In genomic region chr7:133638306-133638705, GRCm38 (mm10) we compare ENCODE assay signal across 9 mouse cellular contexts. TPM values are rescaled to one million over a fixed set of nuclear protein-coding genes. Genes with fewer than 3 reads are reported as not detected.
DNase-seq lines count a peak whose midpoint lies in the region; ATAC-seq and TF ChIP-seq lines count a peak whose summit lies in the region.
"Had no signal": no experiment of that assay in that cellular context is flagged by ENCODE, and none has a peak within 500 bp of the region (broad histone marks: within the 10 kb centered on the region; RNA-seq: fewer than 3 reads in every experiment).

No protein-coding gene starts in this region.

- H3K4me1 ChIP-seq in heart, embryonic 11.5 days (ENCODE audit: control insufficient read depth, insufficient read depth, low read length) = peaks cover 5% of the 10 kb centered on the region; the same call in 1 of the 2 replicates
- no peaks in the 10 kb centered on the region for H3K4me1 ChIP-seq in ES-Bruce4 (ENCODE audit: control insufficient read depth, insufficient read depth, low read length)
- H3K4me1 ChIP-seq in hindbrain, embryonic 12.5 days = peaks cover 11% of the 10 kb centered on the region
- no peaks in the 10 kb centered on the region; the same call in 1 of the 2 replicates for H3K4me1 ChIP-seq in liver, embryonic 11.5 days (replicated peaks; ENCODE audit: control insufficient read depth, insufficient read depth, low read length)
- H3K4me1 ChIP-seq in neural tube, embryonic 15.5 days = peaks cover 12% of the 10 kb centered on the region

- H3K9ac ChIP-seq in heart, embryonic 11.5 days (ENCODE audit: low read depth, low read length) = peak overlapping the region; percentile 97
- peak overlapping the region; percentile 82 for H3K9ac ChIP-seq in ES-Bruce4 (ENCODE audit: low read depth, poor library complexity, severe bottlenecking)
- peak overlapping the region; percentile 92 for H3K9ac ChIP-seq in hindbrain, embryonic 12.5 days
- H3K9ac ChIP-seq in liver, embryonic 11.5 days (ENCODE audit: low read depth, low read length) = peak overlapping the region; percentile 92
- H3K9ac ChIP-seq in neural tube, embryonic 15.5 days (replicated peaks) = peak overlapping the region; percentile 96

- peaks cover 18% of the 10 kb centered on the region for H3K36me3 ChIP-seq in heart, embryonic 11.5 days (ENCODE audit: control insufficient read depth, insufficient read depth, low read length)
- peaks cover 33% of the 10 kb centered on the region for H3K36me3 ChIP-seq in ES-Bruce4 (ENCODE audit: control insufficient read depth, insufficient read depth, low read length, poor library complexity, severe bottlenecking)
- peaks cover 27% of the 10 kb centered on the region for H3K36me3 ChIP-seq in hindbrain, embryonic 12.5 days
- peaks cover 19% of the 10 kb centered on the region for H3K36me3 ChIP-seq in liver, embryonic 11.5 days (ENCODE audit: control insufficient read depth, insufficient read depth, low read length)
- H3K36me3 ChIP-seq in neural tube, embryonic 15.5 days = peaks cover 25% of the 10 kb centered on the region

- no peaks in the 10 kb centered on the region for H3K27me3 ChIP-seq in heart, embryonic 11.5 days (ENCODE audit: control insufficient read depth, insufficient read depth, low read length)
- no peaks in the 10 kb centered on the region for H3K27me3 ChIP-seq in ES-Bruce4 (ENCODE audit: control insufficient read depth, insufficient read depth, low read length, poor library complexity, severe bottlenecking)
- H3K27me3 ChIP-seq in hindbrain, embryonic 12.5 days = no peaks in the 10 kb centered on the region
- H3K27me3 ChIP-seq in liver, embryonic 11.5 days (replicated peaks; ENCODE audit: control insufficient read depth, insufficient read depth, low read length) = no peaks in the 10 kb centered on the region
- H3K27me3 ChIP-seq in neural tube, embryonic 15.5 days (replicated peaks) = no peaks in the 10 kb centered on the region

- H3K4me3 ChIP-seq in heart, embryonic 11.5 days (ENCODE audit: low read depth, low read length) = peak overlapping the region; percentile 96
- H3K4me3 ChIP-seq in ES-Bruce4 (ENCODE audit: low read depth, low read length) = peak overlapping the region; percentile 97
- H3K4me3 ChIP-seq in hindbrain, embryonic 12.5 days = peak overlapping the region; percentile 95
- peak overlapping the region; percentile 98 for H3K4me3 ChIP-seq in liver, embryonic 11.5 days (ENCODE audit: low read depth, low read length)
- peak overlapping the region; percentile 98 for H3K4me3 ChIP-seq in neural tube, embryonic 15.5 days (replicated peaks)

- no peak for DNase-seq in heart, adult 8-10 months (ENCODE audit: low spot score)
- peak; percentile 18 to 35 for DNase-seq in cerebellum, postnatal 10 days
- DNase-seq in liver, embryonic 11.5 days (ENCODE audit: low spot score) = no peak
- no peak for DNase-seq in gastrocnemius, postnatal 4 days (ENCODE audit: low spot score in 2 of 2)

- peak overlapping the region; percentile 78; the same call in 1 of the 2 replicates for H3K27ac ChIP-seq in heart, embryonic 11.5 days (ENCODE audit: low read depth, low read length)
- H3K27ac ChIP-seq in ES-Bruce4 (ENCODE audit: insufficient read depth, low read length) = no peak overlapping the region
- no peak overlapping the region; the same call in 1 of the 2 replicates for H3K27ac ChIP-seq in hindbrain, embryonic 12.5 days
- H3K27ac ChIP-seq in liver, embryonic 11.5 days (ENCODE audit: low read depth, low read length) = no peak overlapping the region
- peak overlapping the region; percentile 94; the same call in 1 of the 2 replicates for H3K27ac ChIP-seq in neural tube, embryonic 15.5 days (replicated peaks)

- 11% methylated on average over 13 of the region's 13 CpGs for WGBS in heart, embryonic 11.5 days (ENCODE audit: insufficient replicate concordance)
- WGBS in hindbrain, embryonic 12.5 days = 16% methylated on average over 13 of the region's 13 CpGs
- 5% methylated on average over 13 of the region's 13 CpGs for WGBS in liver, embryonic 11.5 days
- 14% methylated on average over 13 of the region's 13 CpGs for WGBS in neural tube, embryonic 15.5 days

- no peak for ATAC-seq in heart, embryonic 11.5 days (replicated peaks; ENCODE audit: insufficient number of reproducible peaks, low FRiP score, low TSS enrichment)
- no peak for ATAC-seq in hindbrain, embryonic 12.5 days (ENCODE audit: low FRiP score)
- ATAC-seq in liver, embryonic 11.5 days (replicated peaks; ENCODE audit: low FRiP score) = no peak
- ATAC-seq in neural tube, embryonic 15.5 days (ENCODE audit: low FRiP score) = no peak

- no peak for TF ChIP-seq CTCF in ES-Bruce4 (IDR thresholded peaks at IDR 0.05; ENCODE audit: low read depth, low read length)

- TF ChIP-seq POLR2A in ES-Bruce4 (IDR thresholded peaks at IDR 0.05; ENCODE audit: insufficient read depth, low read length) = no peak

- H3K9me3 ChIP-seq in heart, embryonic 11.5 days (replicated peaks; ENCODE audit: control insufficient read depth, low read length) = no peaks in the 10 kb centered on the region
- H3K9me3 ChIP-seq in ES-Bruce4 (replicated peaks; ENCODE audit: control insufficient read depth, insufficient read depth, low read length, poor library complexity, severe bottlenecking) = no peaks in the 10 kb centered on the region
- no peaks in the 10 kb centered on the region for H3K9me3 ChIP-seq in hindbrain, embryonic 12.5 days (replicated peaks)
- H3K9me3 ChIP-seq in liver, embryonic 11.5 days (ENCODE audit: control insufficient read depth, low read length) = no peaks in the 10 kb centered on the region
- H3K9me3 ChIP-seq in neural tube, embryonic 15.5 days (replicated peaks) = no peaks in the 10 kb centered on the region

- H3K4me2 ChIP-seq in heart, embryonic 11.5 days = peak overlapping the region; percentile 92
- peak overlapping the region; percentile 94 for H3K4me2 ChIP-seq in hindbrain, embryonic 12.5 days (replicated peaks)
- H3K4me2 ChIP-seq in liver, embryonic 11.5 days = peak overlapping the region; percentile 93
- H3K4me2 ChIP-seq in neural tube, embryonic 15.5 days = peak overlapping the region; percentile 78

- no peak for TF ChIP-seq EP300 in ES-Bruce4 (IDR thresholded peaks at IDR 0.05; ENCODE audit: insufficient read depth, low read depth, low read length)

RNA-seq across cellular contexts. Expression of gene Edrf1, which starts 1.0 kb away (rescaled TPM):
- 15.2 and 20.1 TPM in 2 replicates for polyA plus RNA-seq in heart, embryonic 11.5 days (2014; fragmentation: Nextera tagmentation; extraction: Ambion mirVana)
- 10 to 100 TPM in 3 of 4 experiments, 1 to 10 TPM in 1; 9.4 to 11.3 (median 10.7) TPM for total RNA-seq in heart, adult 8-10 months (2022)
- 26.1 and 28.9 TPM in 2 replicates for polyA plus RNA-seq in ES-Bruce4 (2011; ENCODE audit: insufficient read depth, insufficient read length, low read depth, missing spikeins)
- 34.4 and 34.6 TPM in 2 replicates for polyA plus RNA-seq in hindbrain, embryonic 12.5 days (2016; fragmentation: Nextera tagmentation; extraction: Ambion mirVana)
- 23.0 and 24.4 TPM in 2 replicates for polyA plus RNA-seq in liver, embryonic 11.5 days (2014; fragmentation: Nextera tagmentation; extraction: Ambion mirVana)
- polyA plus RNA-seq in neural tube, embryonic 15.5 days (2015; fragmentation: Nextera tagmentation; extraction: Ambion mirVana) = 14.5 and 17.8 TPM in 2 replicates
- total RNA-seq in gastrocnemius, postnatal 4 days (2021) = 10 to 100 TPM; 14.6 to 15.1 TPM

RNA-seq across cellular contexts. Expression of gene Tex36, which starts 36.3 kb away (rescaled TPM):
- polyA plus RNA-seq in heart, embryonic 11.5 days (2014; fragmentation: Nextera tagmentation; extraction: Ambion mirVana) = not detected in 2 replicates
- total RNA-seq in heart, adult 8-10 months (2022) = not detected
- not detected in 2 replicates for polyA plus RNA-seq in ES-Bruce4 (2011; ENCODE audit: insufficient read depth, insufficient read length, low read depth, missing spikeins)
- not detected in 2 replicates for polyA plus RNA-seq in hindbrain, embryonic 12.5 days (2016; fragmentation: Nextera tagmentation; extraction: Ambion mirVana)
- polyA plus RNA-seq in liver, embryonic 11.5 days (2014; fragmentation: Nextera tagmentation; extraction: Ambion mirVana) = not detected in 2 replicates
- polyA plus RNA-seq in neural tube, embryonic 15.5 days (2015; fragmentation: Nextera tagmentation; extraction: Ambion mirVana) = not detected in 2 replicates
- not detected for total RNA-seq in gastrocnemius, postnatal 4 days (2021)
- total RNA-seq: common myeloid progenitor, adult 5-6 weeks had no signal

RNA-seq across cellular contexts. Expression of gene Mmp21, which starts 41.6 kb away (rescaled TPM):
- 0.11 and 0.23 TPM in 2 replicates for polyA plus RNA-seq in heart, embryonic 11.5 days (2014; fragmentation: Nextera tagmentation; extraction: Ambion mirVana)
- total RNA-seq in heart, adult 8-10 months (2022) = not detected
- polyA plus RNA-seq in ES-Bruce4 (2011; ENCODE audit: insufficient read depth, insufficient read length, low read depth, missing spikeins) = not detected in 2 replicates
- polyA plus RNA-seq in hindbrain, embryonic 12.5 days (2016; fragmentation: Nextera tagmentation; extraction: Ambion mirVana) = 0.25 TPM in 1 of 2 replicates, not detected in the other
- polyA plus RNA-seq in liver, embryonic 11.5 days (2014; fragmentation: Nextera tagmentation; extraction: Ambion mirVana) = 0.13 TPM in 1 of 2 replicates, not detected in the other
- polyA plus RNA-seq in neural tube, embryonic 15.5 days (2015; fragmentation: Nextera tagmentation; extraction: Ambion mirVana) = not detected in 2 replicates
- total RNA-seq in gastrocnemius, postnatal 4 days (2021) = not detected
- total RNA-seq: common myeloid progenitor, adult 5-6 weeks had no signal

Comparison
In these comparisons a context has a peak if more than half of its experiments do, and no peak if none do; other contexts are left out.
1. H3K27ac ChIP-seq: peak in heart, embryonic 11.5 days (single experiment) and neural tube, embryonic 15.5 days (single experiment); none in ES-Bruce4 (single experiment), hindbrain, embryonic 12.5 days (single experiment) and liver, embryonic 11.5 days (single experiment).
2. DNase-seq: peak in cerebellum, postnatal 10 days (2 of 2); none in heart, adult 8-10 months (single experiment), liver, embryonic 11.5 days (single experiment) and gastrocnemius, postnatal 4 days (0 of 2).
3. Peak in every context shown above with its lines, with median percentiles within 50 percentile points of each other: H3K4me2 ChIP-seq, H3K4me3 ChIP-seq and H3K9ac ChIP-seq.